Mouse (Mus musculus) heart, postnatal 0 days (tissue): ENCODE measurements at regions not wholly inside any gene's neighbourhood (a gene's known extent, or its start where the extent isn't known, plus 50 kb on each side); places are given as distances from the start of the nearest gene placed in this dataset.
"Not testable (repeated sequence)": the region's sequence is repeated elsewhere in the genome, so short reads cannot be mapped to it uniquely, and the experiment has no call there.

Experiments used
- ATAC-seq: fragments of 200-750 bp; cut with Nextera tagmentation; 2 replicates; pipeline ENCODE4 v1.8.0; 2017; ENCODE audit warnings: low read depth, moderate number of reproducible peaks, moderate library complexity; ENCODE audit not compliant: insufficient read depth
- DNase-seq: peaks from one replicate; pipeline ENCODE4 v3.0.0-alpha.2; 2016; ENCODE audit warnings: low spot score
- H3K27ac ChIP-seq: fragments of 300-500 bp; sonication (generic); 2 replicates; pipeline ENCODE4 v1.5.1; 2014; ENCODE audit warnings: low read depth, mild to moderate bottlenecking
- H3K27me3 ChIP-seq: fragments of 300-500 bp; sonication (generic); 2 replicates; pipeline ENCODE4 v1.6.1; 2014; ENCODE audit warnings: low read length, mixed read lengths; ENCODE audit not compliant: control insufficient read depth, insufficient read depth
- H3K36me3 ChIP-seq: fragments of 300-500 bp; sonication (generic); replicated peaks from 2 replicates; pipeline ENCODE4 v1.6.1; 2014; ENCODE audit warnings: low read length, mixed read lengths; ENCODE audit not compliant: control insufficient read depth, insufficient read depth
- H3K4me1 ChIP-seq: fragments of 300-500 bp; sonication (generic); 2 replicates; pipeline ENCODE4 v1.6.1; 2014; ENCODE audit warnings: antibody characterized with exemption; ENCODE audit not compliant: control insufficient read depth, insufficient read depth
- H3K4me2 ChIP-seq: fragments of 300-500 bp; sonication (generic); 2 replicates; pipeline ENCODE4 v1.6.1; 2014; ENCODE audit warnings: low read depth, mild to moderate bottlenecking, low read length, moderate library complexity
- H3K4me3 ChIP-seq: fragments of 300-500 bp; sonication (generic); 2 replicates; pipeline ENCODE4 v1.5.1; 2014; ENCODE audit warnings: low read depth, low read length
- H3K9ac ChIP-seq: fragments of 300-500 bp; sonication (generic); replicated peaks from 2 replicates; pipeline ENCODE4 v1.6.1; 2014; ENCODE audit warnings: low read depth, low read length, mixed read lengths
- H3K9me3 ChIP-seq: fragments of 300-500 bp; sonication (generic); replicated peaks from 2 replicates; pipeline ENCODE4 v1.6.1; 2016; ENCODE audit warnings: low read length; ENCODE audit not compliant: control insufficient read depth
- CTCF ChIP-seq: IDR thresholded peaks from 2 replicates; pipeline ENCODE4 v1.5.1; 2016; ENCODE audit warnings: antibody characterized with exemption, control low read depth, low read depth
- EP300 ChIP-seq: IDR thresholded peaks from 2 replicates; pipeline ENCODE4 v1.6.1; 2016; ENCODE audit warnings: antibody characterized with exemption, low read depth
- WGBS: fragments of 180-500 bp; shearing (Covaris S2); extraction: QIAGEN DNeasy Blood & Tissue Kit; methylation state at CpG from one replicate; pipeline ENCODE4 v1.1.7; 2014; 5-methylcytosine and 5-hydroxymethylcytosine counted together

- DNase-seq, H3K9ac ChIP-seq, H3K4me2 ChIP-seq, H3K36me3 ChIP-seq, H3K9me3 ChIP-seq, H3K27ac ChIP-seq, H3K27me3 ChIP-seq, ATAC-seq, H3K4me1 ChIP-seq, H3K4me3 ChIP-seq: not testable (repeated sequence)
- WGBS, result 77% methylated on average over 3 of the region's 3 CpGs
These were observed 119.7 kb downstream of the Impg2 start for GRCm38 (mm10) chr16:56323828-56324227.

GRCm38 (mm10) chr16:56349415-56349814 is 128.3 kb upstream of the Abi3bp start:
- Histone ChIP-seq H3K4me2 (no peak overlapping the region), H3K27ac (no peak overlapping the region), H3K36me3 (no peaks in the 10 kb centered on the region), H3K27me3 (no peaks in the 10 kb centered on the region), H3K4me3 (no peak overlapping the region), H3K9me3 (no peaks in the 10 kb centered on the region), H3K9ac (no peak overlapping the region), H3K4me1 (no peaks in the 10 kb centered on the region)
- TF ChIP-seq EP300 (no peak), CTCF (no peak)
- DNase-seq (no peak), ATAC-seq (no peak)

GRCm38 (mm10) chr16:56352888-56353287 is 124.8 kb upstream of the Abi3bp start:
- TF ChIP-seq EP300 (no peak), CTCF (no peak)
- H3K36me3 ChIP-seq, result no peaks in the 10 kb centered on the region
- DNase-seq (no peak), ATAC-seq (no peak)
- no peaks in the 10 kb centered on the region for H3K9me3 ChIP-seq
- H3K27ac ChIP-seq, result no peak overlapping the region
- no peaks in the 10 kb centered on the region for H3K27me3 ChIP-seq
- H3K4me2 ChIP-seq, result no peak overlapping the region
- WGBS, result 36% methylated on average over 3 of the region's 3 CpGs
- no peaks in the 10 kb centered on the region for H3K4me1 ChIP-seq
- no peak overlapping the region for H3K9ac ChIP-seq
- H3K4me3 ChIP-seq, result no peak overlapping the region

GRCm38 (mm10) chr16:56359101-56359500 is 118.6 kb upstream of the Abi3bp start:
- Histone ChIP-seq H3K4me1 (0 out of 2 replicates have a peak, but pooled peaks cover 13% of the 10 kb centered on the region), H3K9me3 (no peaks in the 10 kb centered on the region), H3K9ac (no peak overlapping the region), H3K36me3 (no peaks in the 10 kb centered on the region), H3K4me3 (no peak overlapping the region), H3K4me2 (no peak overlapping the region), H3K27ac (no peak overlapping the region), H3K27me3 (no peaks in the 10 kb centered on the region)
- 55% methylated on average over 2 of the region's 2 CpGs for WGBS
- DNase-seq, result no peak
- no peak for ATAC-seq
- TF ChIP-seq EP300 (no peak), CTCF (no peak)

- H3K27ac ChIP-seq, result no peak overlapping the region
- no peak overlapping the region for H3K4me3 ChIP-seq
- no peaks in the 10 kb centered on the region for H3K36me3 ChIP-seq
- DNase-seq, result peak; percentile 31
- 0% methylated on average over 1 of the region's 1 CpGs for WGBS
- H3K9me3 ChIP-seq, result peaks cover 10% of the 10 kb centered on the region; the same call in 1 of the 2 replicates
- no peaks in the 10 kb centered on the region for H3K27me3 ChIP-seq
- H3K4me1 ChIP-seq, result 0 out of 2 replicates have a peak, but pooled peaks cover 13% of the 10 kb centered on the region
- H3K9ac ChIP-seq, result no peak overlapping the region
- no peak for TF ChIP-seq CTCF
- no peak for TF ChIP-seq EP300
- no peak overlapping the region for H3K4me2 ChIP-seq
- peak; percentile 73 for ATAC-seq
These were observed 116.7 kb upstream of the Abi3bp start for GRCm38 (mm10) chr16:56360992-56361391.

GRCm38 (mm10) chr16:56378356-56378755 is 99.3 kb upstream of the Abi3bp start:
- no peaks in the 10 kb centered on the region for H3K9me3 ChIP-seq
- WGBS, result 74% methylated on average over 2 of the region's 2 CpGs

More at GRCm38 (mm10) chr16:56378356-56378755, 99.3 kb upstream of the Abi3bp start:
- no peak for DNase-seq
- H3K4me3 ChIP-seq, result no peak overlapping the region
- H3K27me3 ChIP-seq, result no peaks in the 10 kb centered on the region
- no peak overlapping the region for H3K9ac ChIP-seq
- no peak overlapping the region for H3K4me2 ChIP-seq
- TF ChIP-seq EP300 (no peak), CTCF (no peak)
- ATAC-seq, result no peak
- H3K36me3 ChIP-seq, result no peaks in the 10 kb centered on the region
- H3K27ac ChIP-seq, result no peak overlapping the region
- H3K4me1 ChIP-seq, result peaks cover 7% of the 10 kb centered on the region
